Mouse (Mus musculus) midbrain, embryonic 16.5 days (tissue): ENCODE data around the gene P2ry1. TPM values are rescaled to one million over a fixed set of nuclear protein-coding genes. Genes with fewer than 3 reads are reported as not detected.

Experiments used
- ATAC-seq: fragments of 200-750 bp; cut with Nextera tagmentation; 2 replicates; pipeline ENCODE4 v1.8.0; 2017; ENCODE audit warnings: moderate TSS enrichment
- H3K27ac ChIP-seq: fragments of 300-500 bp; sonication (generic); 2 replicates; pipeline ENCODE4 v1.5.1; 2014; ENCODE audit warnings: mild to moderate bottlenecking, low read length, mixed read lengths
- H3K27me3 ChIP-seq: fragments of 300-500 bp; sonication (generic); 2 replicates; pipeline ENCODE4 v1.6.1; 2014; ENCODE audit warnings: low read depth, low read length, mixed read lengths; ENCODE audit not compliant: control insufficient read depth, insufficient read depth
- H3K36me3 ChIP-seq: fragments of 300-500 bp; sonication (generic); 2 replicates; pipeline ENCODE4 v1.6.1; 2014; ENCODE audit warnings: mild to moderate bottlenecking, low read length, moderate library complexity, mixed read lengths; ENCODE audit not compliant: control insufficient read depth, insufficient read depth
- H3K4me1 ChIP-seq: fragments of 300-500 bp; sonication (generic); 2 replicates; pipeline ENCODE4 v1.6.1; 2014; ENCODE audit warnings: mild to moderate bottlenecking, low read length, mixed read lengths; ENCODE audit not compliant: control insufficient read depth, insufficient read depth
- H3K4me2 ChIP-seq: fragments of 300-500 bp; sonication (generic); 2 replicates; pipeline ENCODE4 v1.6.1; 2014; ENCODE audit warnings: mild to moderate bottlenecking, low read length, mixed read lengths
- H3K4me3 ChIP-seq: fragments of 300-500 bp; sonication (generic); 2 replicates; pipeline ENCODE4 v1.5.1; 2014; ENCODE audit warnings: low read depth, mild to moderate bottlenecking, low read length, moderate library complexity, mixed read lengths
- H3K9ac ChIP-seq: fragments of 300-500 bp; sonication (generic); 2 replicates; pipeline ENCODE4 v1.6.1; 2014; ENCODE audit warnings: low read depth, low read length, mixed read lengths
- H3K9me3 ChIP-seq: fragments of 300-500 bp; sonication (generic); replicated peaks from 2 replicates; pipeline ENCODE4 v1.6.1; 2014; ENCODE audit warnings: mild to moderate bottlenecking, low read length, mixed read lengths; ENCODE audit not compliant: control insufficient read depth, poor library complexity, severe bottlenecking
- WGBS: fragments of 180-500 bp; shearing (Covaris S2); extraction: QIAGEN DNeasy Blood & Tissue Kit; methylation state at CpG from one replicate; pipeline ENCODE4 v1.1.7; 2014; 5-methylcytosine and 5-hydroxymethylcytosine counted together
- polyA plus RNA-seq: library from polyadenylated mRNA; unstranded; fragments of >200 nt; fragmentation: Nextera tagmentation; extraction: Ambion mirVana; gene quantifications from 2 replicates; pipeline ENCODE4 v1.2.1, GENCODE M21; 2015

Gene P2ry1
- 6.0 and 6.4 TPM in 2 replicates for polyA plus RNA-seq

- under 1% methylated on average over 89 of the region's 90 CpGs for WGBS
- peak within 1 kb of the TSS; percentile 77 for H3K9ac ChIP-seq
- H3K4me1 ChIP-seq: peaks cover 6% of the 10 kb centered on the region; the same call in 1 of the 2 replicates
- ATAC-seq: peak; percentile 95
- H3K36me3 ChIP-seq: no peaks in the 10 kb centered on the region
- no peaks in the 10 kb centered on the region for H3K9me3 ChIP-seq
- peak within 1 kb of the TSS; percentile 83 for H3K4me3 ChIP-seq
- H3K27ac ChIP-seq: 0 out of 2 replicates have a peak within 1 kb of the TSS, but pooled peaks have one; percentile 34
- H3K27me3 ChIP-seq: peaks cover 5% of the 10 kb centered on the region; the same call in 1 of the 2 replicates
- H3K4me2 ChIP-seq: peak within 1 kb of the TSS; percentile 81
These were observed at the start of gene P2ry1 for GRCm38 (mm10) chr3:61002587-61003501. Gene P2ry1 (plus strand): TSS chr3:61002795.

DNA sequence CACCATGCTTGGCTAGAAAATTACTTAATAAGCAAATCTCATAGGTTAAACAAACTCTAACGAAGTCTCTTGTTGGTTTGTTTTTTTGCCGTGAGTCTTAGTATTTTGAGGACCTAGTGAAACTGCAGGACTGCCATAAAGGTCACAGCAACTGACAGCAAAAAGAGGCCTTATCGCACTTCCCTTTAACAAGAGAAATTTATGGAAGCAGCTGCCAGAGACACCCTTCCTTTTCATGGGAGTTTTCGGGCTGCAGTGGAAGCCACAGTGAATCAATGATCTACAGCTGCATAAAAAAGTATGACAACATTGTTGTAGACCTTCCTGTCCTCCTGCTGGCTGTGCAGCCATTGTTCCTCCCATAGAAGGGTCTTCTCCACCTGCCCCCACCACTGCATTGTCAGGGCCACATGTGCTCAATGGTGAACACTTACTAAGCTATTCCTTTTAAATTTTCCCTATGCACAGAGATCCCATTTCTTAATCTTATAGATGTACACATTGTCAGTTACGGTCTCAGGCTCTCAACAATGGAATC is 49.3 kb upstream of the P2ry1 start:
- no peaks in the 10 kb centered on the region for H3K36me3 ChIP-seq
- 89% methylated on average over 5 of the region's 5 CpGs for WGBS
- ATAC-seq: no peak
- H3K9ac ChIP-seq: no peak overlapping the region
- no peak overlapping the region for H3K27ac ChIP-seq
- H3K27me3 ChIP-seq: no peaks in the 10 kb centered on the region
- no peaks in the 10 kb centered on the region for H3K9me3 ChIP-seq
- H3K4me3 ChIP-seq: no peak overlapping the region
- H3K4me2 ChIP-seq: no peak overlapping the region
- no peaks in the 10 kb centered on the region for H3K4me1 ChIP-seq

- no peak overlapping the region for H3K4me3 ChIP-seq
- no peaks in the 10 kb centered on the region for H3K27me3 ChIP-seq
- 81% methylated on average over 2 of the region's 2 CpGs for WGBS
- H3K4me1 ChIP-seq: no peaks in the 10 kb centered on the region
- no peak overlapping the region for H3K9ac ChIP-seq
- H3K9me3 ChIP-seq: no peaks in the 10 kb centered on the region
- no peak for ATAC-seq
- no peak overlapping the region for H3K27ac ChIP-seq
- no peaks in the 10 kb centered on the region for H3K36me3 ChIP-seq
- H3K4me2 ChIP-seq: no peak overlapping the region
These were observed 48.5 kb upstream of the P2ry1 start for GRCm38 (mm10) chr3:60954073-60954472.

- Histone ChIP-seq H3K27me3 (no peaks in the 10 kb centered on the region), H3K4me3 (no peak overlapping the region), H3K9me3 (no peaks in the 10 kb centered on the region), H3K9ac (no peak overlapping the region), H3K27ac (no peak overlapping the region), H3K4me1 (no peaks in the 10 kb centered on the region), H3K4me2 (no peak overlapping the region), H3K36me3 (no peaks in the 10 kb centered on the region)
- 88% methylated on average over 2 of the region's 2 CpGs for WGBS
- ATAC-seq: no peak
These were observed 43.8 kb upstream of the P2ry1 start for GRCm38 (mm10) chr3:60958769-60959168.

GRCm38 (mm10) chr3:60965137-60965536 is 37.5 kb upstream of the P2ry1 start:
- Histone ChIP-seq H3K27ac (no peak overlapping the region), H3K9me3 (no peaks in the 10 kb centered on the region), H3K36me3 (no peaks in the 10 kb centered on the region), H3K9ac (no peak overlapping the region), H3K4me1 (no peaks in the 10 kb centered on the region), H3K4me2 (no peak overlapping the region), H3K4me3 (no peak overlapping the region), H3K27me3 (no peaks in the 10 kb centered on the region)
- 87% methylated on average over 2 of the region's 2 CpGs for whole genome bisulfite sequencing
- ATAC-seq: no peak

DNA sequence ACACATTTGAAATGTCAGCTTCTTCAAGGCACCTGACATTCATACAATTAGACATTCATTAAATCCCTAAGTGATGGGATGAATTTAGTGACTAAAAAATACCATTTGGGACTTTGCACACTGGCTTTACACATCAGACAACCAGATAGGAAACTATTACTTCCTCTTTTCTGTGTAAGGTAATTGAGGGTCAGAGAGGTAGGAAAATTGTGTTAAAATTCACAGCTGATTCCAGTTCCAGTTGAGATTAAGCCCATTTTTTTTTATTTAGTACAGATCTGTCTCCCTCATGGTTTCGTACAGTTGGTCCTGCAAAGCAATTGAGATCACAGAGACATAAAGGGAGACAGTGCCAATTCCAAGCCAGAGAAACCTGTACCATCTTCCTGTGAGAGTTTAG is 27.7 kb upstream of the P2ry1 start:
- no peaks in the 10 kb centered on the region for H3K27me3 ChIP-seq
- H3K4me2 ChIP-seq: no peak overlapping the region
- no peak overlapping the region for H3K27ac ChIP-seq
- no peaks in the 10 kb centered on the region for H3K9me3 ChIP-seq
- no peaks in the 10 kb centered on the region for H3K36me3 ChIP-seq
- H3K4me3 ChIP-seq: no peak overlapping the region
- no peak overlapping the region for H3K9ac ChIP-seq
- ATAC-seq: no peak
- 88% methylated on average over 1 of the region's 1 CpGs for WGBS
- no peaks in the 10 kb centered on the region for H3K4me1 ChIP-seq

- no peak overlapping the region for H3K4me3 ChIP-seq
- no peak overlapping the region for H3K4me2 ChIP-seq
- 0 out of 2 replicates have a peak, but pooled peaks cover 3% of the 10 kb centered on the region for H3K9me3 ChIP-seq
- no peaks in the 10 kb centered on the region for H3K4me1 ChIP-seq
- H3K27me3 ChIP-seq: no peaks in the 10 kb centered on the region
- no peak overlapping the region for H3K27ac ChIP-seq
- H3K9ac ChIP-seq: no peak overlapping the region
- 89% methylated on average over 3 of the region's 3 CpGs for WGBS
- no peak for ATAC-seq
- no peaks in the 10 kb centered on the region for H3K36me3 ChIP-seq
These were observed 20.5 kb upstream of the P2ry1 start for GRCm38 (mm10) chr3:60982109-60982508.

GRCm38 (mm10) chr3:60998064-60998463 is 4.5 kb upstream of the P2ry1 start:
- 0 out of 2 replicates have a peak, but pooled peaks cover 2% of the 10 kb centered on the region for H3K4me1 ChIP-seq
- no peak overlapping the region for H3K4me3 ChIP-seq
- no peak overlapping the region for H3K27ac ChIP-seq
- no peak for ATAC-seq
- 87% methylated on average over 3 of the region's 3 CpGs for WGBS
- no peaks in the 10 kb centered on the region for H3K9me3 ChIP-seq
- no peaks in the 10 kb centered on the region for H3K27me3 ChIP-seq
- no peaks in the 10 kb centered on the region for H3K36me3 ChIP-seq
- H3K9ac ChIP-seq: no peak overlapping the region
- H3K4me2 ChIP-seq: no peak overlapping the region

- Histone ChIP-seq H3K36me3 (no peaks in the 10 kb centered on the region), H3K9me3 (no peaks in the 10 kb centered on the region), H3K4me1 (peaks cover 6% of the 10 kb centered on the region; the same call in 1 of the 2 replicates), H3K4me2 (no peak overlapping the region), H3K4me3 (no peak overlapping the region), H3K9ac (no peak overlapping the region), H3K27ac (no peak overlapping the region), H3K27me3 (peaks cover 5% of the 10 kb centered on the region; the same call in 1 of the 2 replicates)
- no peak for ATAC-seq
These were observed 2.9 kb upstream of the P2ry1 start for GRCm38 (mm10) chr3:60999715-61000114.
